Mouse (Mus musculus) kidney, adult 2 months (tissue): Measurements from ENCODE around the gene Chic2. TPM values are rescaled to one million over a fixed set of nuclear protein-coding genes. Genes with fewer than 3 reads are reported as not detected.
A peak's percentile ranks its signal among the peaks of the same experiment; 100 is the strongest.

Experiments
- DNase-seq: peaks from one replicate; pipeline ENCODE4 v3.0.0; 2021
- H3K27ac ChIP-seq: fragments of 200-500 bp; 2 replicates; pipeline ENCODE4 v1.5.1; 2012; ENCODE audit warnings: low read depth, low read length, control low read depth, inconsistent platforms; ENCODE audit not compliant: insufficient read depth
- H3K27me3 ChIP-seq: fragments of 200-500 bp; replicated peaks from 2 replicates; pipeline ENCODE4 v1.6.1; 2012; ENCODE audit warnings: mild to moderate bottlenecking, moderate library complexity, low read length, inconsistent platforms; ENCODE audit not compliant: control insufficient read depth, insufficient read depth
- H3K36me3 ChIP-seq: fragments of 200-500 bp; 2 replicates; pipeline ENCODE4 v1.6.1; 2012; ENCODE audit warnings: mild to moderate bottlenecking, moderate library complexity, low read length, inconsistent platforms; ENCODE audit not compliant: control insufficient read depth, insufficient read depth
- H3K4me1 ChIP-seq: fragments of 200-500 bp; 2 replicates; pipeline ENCODE4 v1.6.1; 2011; ENCODE audit warnings: low read length; ENCODE audit not compliant: control insufficient read depth, insufficient read depth
- H3K4me3 ChIP-seq: fragments of 200-500 bp; 2 replicates; pipeline ENCODE4 v1.5.1; 2011; ENCODE audit warnings: mild to moderate bottlenecking, low read depth, low read length, control low read depth; ENCODE audit not compliant: insufficient read depth
- CTCF ChIP-seq: fragments of 200-500 bp; conservative IDR thresholded peaks from 2 replicates; pipeline ENCODE4 v1.5.1; 2011; ENCODE audit warnings: low read depth, mild to moderate bottlenecking, control low read depth, low read length, moderate library complexity, mixed read lengths; ENCODE audit not compliant: insufficient read depth, insufficient read length
- POLR2A ChIP-seq: fragments of 200-500 bp; IDR thresholded peaks from one replicate; pipeline ENCODE4 v1.6.1; 2011; ENCODE audit warnings: low read depth, low read length, control low read depth
- WGBS: fragments of 180-500 bp; shearing (Covaris S2); methylation state at CpG from one replicate; pipeline ENCODE4 v1.1.7; 2018; 5-methylcytosine and 5-hydroxymethylcytosine counted together
- polyA plus RNA-seq: library from polyadenylated mRNA; depleted of rRNA; stranded (reverse); fragments of >200 nt; gene quantifications from 2 replicates; pipeline ENCODE4 v1.2.3, GENCODE M21; 2012

The Chic2 gene
- polyA plus RNA-seq, 1 experiment, result 6.1 TPM

DNA sequence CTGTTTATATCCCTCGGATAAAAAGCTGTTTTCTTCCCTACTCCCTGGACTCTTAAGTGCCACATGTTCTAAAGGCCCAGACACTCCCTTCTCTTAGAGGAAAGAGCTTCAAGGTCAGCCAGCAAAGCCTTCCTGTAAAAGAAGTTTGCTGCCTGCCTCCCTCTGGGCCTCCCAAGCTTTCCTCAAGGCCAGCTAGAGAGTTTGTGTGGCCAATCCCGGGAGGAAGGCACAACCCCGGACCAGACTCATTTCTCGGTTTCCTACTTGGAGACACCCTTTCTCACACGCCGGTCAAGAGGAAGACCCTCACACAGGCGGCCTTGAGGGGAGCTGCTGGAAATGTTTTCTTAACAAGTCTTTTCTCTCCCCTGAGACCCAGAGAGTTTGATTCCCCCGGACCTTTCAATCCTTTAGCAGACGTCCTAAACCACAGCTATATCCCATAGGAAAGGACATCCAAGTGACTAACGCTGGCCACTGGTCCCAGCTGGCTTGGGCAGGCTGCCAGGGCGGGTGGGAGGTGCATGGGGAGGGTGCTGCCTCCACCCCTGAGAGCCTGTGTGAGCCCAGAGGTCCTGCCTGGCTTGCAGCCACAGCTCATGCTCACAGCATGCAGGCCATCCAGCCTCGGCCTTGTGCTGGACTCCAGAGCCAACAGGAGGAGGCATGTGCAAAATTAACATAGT is 69.7 kb downstream of the Chic2 start:
- Histone ChIP-seq H3K36me3 (no peaks in the 10 kb centered on the region), H3K4me1 (no peaks in the 10 kb centered on the region), H3K27ac (peak overlapping the region; percentile 58), H3K4me3 (no peak overlapping the region), H3K27me3 (no peaks in the 10 kb centered on the region)
- peak; percentile 85 for DNase-seq
- TF ChIP-seq POLR2A (no peak), CTCF (no peak)
- WGBS, result 33% methylated on average over 12 of the region's 12 CpGs

- 58% methylated on average over 22 of the region's 22 CpGs for WGBS
These were observed 70.5 kb downstream of the Chic2 start for GRCm38 (mm10) chr5:74974061-74974581.

DNA sequence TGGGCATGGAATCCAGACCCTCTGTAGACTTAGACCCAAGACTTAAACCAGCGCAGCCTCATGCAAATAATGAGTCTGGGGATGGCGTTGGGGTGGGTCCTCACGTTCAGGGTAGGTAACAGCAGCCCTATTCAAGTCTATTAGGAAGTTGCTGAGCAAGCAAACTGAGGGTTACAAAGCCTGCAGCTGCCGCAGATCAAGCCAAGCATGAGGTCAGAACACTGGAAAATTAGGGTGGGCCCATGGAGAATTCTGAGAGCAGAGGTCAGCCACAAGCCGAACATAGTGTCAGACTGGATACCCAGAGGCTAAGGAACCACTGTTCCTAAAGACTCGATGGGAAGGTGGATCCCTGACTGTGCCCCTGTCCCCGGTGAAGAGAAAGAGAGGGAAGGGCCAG is 73.2 kb downstream of the Chic2 start:
- DNase-seq, result peak; percentile 27
- Histone ChIP-seq H3K4me1 (no peaks in the 10 kb centered on the region), H3K27ac (no peak overlapping the region), H3K36me3 (no peaks in the 10 kb centered on the region), H3K27me3 (no peaks in the 10 kb centered on the region), H3K4me3 (no peak overlapping the region)
- TF ChIP-seq CTCF (no peak), POLR2A (no peak)
- 81% methylated on average over 7 of the region's 7 CpGs for WGBS

More at GRCm38 (mm10) chr5:74974061-74974581, 70.5 kb downstream of the Chic2 start:
- peak; percentile 80 for DNase-seq
- Histone ChIP-seq H3K4me1 (no peaks in the 10 kb centered on the region), H3K4me3 (no peak overlapping the region), H3K27me3 (no peaks in the 10 kb centered on the region), H3K36me3 (no peaks in the 10 kb centered on the region), H3K27ac (peak overlapping the region; percentile 58)
- TF ChIP-seq CTCF, result no peak

DNA sequence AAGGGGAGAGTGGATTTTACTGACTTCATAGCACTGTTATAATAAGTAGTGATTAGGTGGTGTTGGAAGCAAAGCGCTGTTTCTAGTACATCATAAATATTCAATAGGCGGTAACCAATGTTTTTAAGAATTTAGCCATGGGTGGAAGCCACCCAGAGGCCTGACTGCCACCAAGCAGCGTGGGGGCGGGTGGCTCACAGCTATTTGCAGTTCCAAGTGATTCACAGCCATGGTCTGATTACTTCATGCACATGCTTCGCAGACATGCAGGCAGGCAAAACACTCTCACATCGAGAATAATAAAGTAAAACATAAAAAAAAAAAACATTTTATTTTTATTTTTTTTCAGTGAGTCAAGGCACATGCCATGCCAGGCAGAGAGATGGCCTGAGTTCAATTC is 75.2 kb downstream of the Chic2 start:
- DNase-seq, result no peak
- H3K27me3 ChIP-seq, result no peaks in the 10 kb centered on the region
- no peaks in the 10 kb centered on the region for H3K4me1 ChIP-seq
- no peaks in the 10 kb centered on the region for H3K36me3 ChIP-seq
- H3K4me3 ChIP-seq, result no peak overlapping the region
- no peak overlapping the region for H3K27ac ChIP-seq
- TF ChIP-seq POLR2A (no peak), CTCF (no peak)
- WGBS, result 75% methylated on average over 6 of the region's 6 CpGs

DNA sequence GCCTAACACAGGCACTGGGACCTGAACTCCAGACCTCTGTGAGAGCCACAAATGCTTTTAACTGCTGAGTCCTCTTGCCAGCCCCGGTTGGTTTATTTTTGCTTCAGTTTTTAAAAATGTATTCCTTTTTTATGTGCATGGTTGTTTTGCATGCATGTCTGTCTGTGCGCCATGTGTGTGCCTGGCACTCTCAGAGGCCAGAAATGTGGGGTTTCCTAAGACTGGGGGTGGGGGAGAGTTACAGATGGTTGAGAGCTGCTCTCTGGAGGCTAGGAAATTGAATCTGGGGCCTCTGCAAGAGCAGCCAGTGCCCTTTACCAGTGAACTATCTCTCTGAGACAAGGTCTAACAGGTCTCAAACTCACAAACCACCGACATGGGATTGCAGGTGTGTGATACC is 76.7 kb downstream of the Chic2 start:
- Histone ChIP-seq H3K4me3 (no peak overlapping the region), H3K27me3 (no peaks in the 10 kb centered on the region), H3K27ac (no peak overlapping the region), H3K36me3 (no peaks in the 10 kb centered on the region), H3K4me1 (no peaks in the 10 kb centered on the region)
- DNase-seq, result no peak
- no peak for TF ChIP-seq POLR2A
- TF ChIP-seq CTCF, result no peak
- 88% methylated on average over 3 of the region's 3 CpGs for WGBS

DNA sequence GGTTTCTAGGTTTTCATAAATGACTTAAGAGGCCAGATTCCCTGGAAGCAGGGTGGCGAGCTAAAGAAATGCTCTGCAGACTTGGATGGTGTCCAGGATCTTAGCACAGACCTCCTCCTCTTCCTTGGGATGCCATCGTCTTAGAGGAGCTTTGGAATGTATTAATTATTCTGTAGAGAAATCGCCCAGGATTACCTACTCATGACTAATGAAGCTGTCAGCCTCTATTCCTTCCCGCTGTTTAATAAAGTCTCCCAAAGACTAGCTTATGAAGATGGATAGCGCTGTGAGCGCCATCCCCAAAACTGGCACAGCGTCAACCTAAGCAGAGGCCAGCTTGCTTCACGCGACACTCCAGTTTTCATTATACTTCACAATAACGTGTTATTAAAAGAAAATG is 77.7 kb downstream of the Chic2 start:
- TF ChIP-seq POLR2A (no peak), CTCF (no peak)
- DNase-seq, result no peak

GRCm38 (mm10) chr5:74962771-74963170 is 81.8 kb downstream of the Chic2 start:
- DNase-seq, result no peak
- TF ChIP-seq POLR2A (no peak), CTCF (no peak)
- Histone ChIP-seq H3K4me1 (no peaks in the 10 kb centered on the region), H3K27ac (no peak overlapping the region), H3K36me3 (no peaks in the 10 kb centered on the region), H3K27me3 (no peaks in the 10 kb centered on the region), H3K4me3 (no peak overlapping the region)
- 61% methylated on average over 5 of the region's 5 CpGs for WGBS

More for the DNA sequence above, 77.7 kb downstream of the Chic2 start:
- Histone ChIP-seq H3K4me3 (no peak overlapping the region), H3K27ac (no peak overlapping the region), H3K4me1 (no peaks in the 10 kb centered on the region), H3K36me3 (no peaks in the 10 kb centered on the region), H3K27me3 (no peaks in the 10 kb centered on the region)
- WGBS, result 67% methylated on average over 10 of the region's 10 CpGs
